Mouse (Mus musculus): ENCODE data around the gene Gm765. TPM values are rescaled to one million over a fixed set of nuclear protein-coding genes. Genes with fewer than 3 reads are reported as not detected.

Gm765 gene
- 0.04 TPM in 1 of 2 replicates, not detected in the other for polyA plus RNA-seq (2015; fragmentation: Nextera tagmentation; extraction: Ambion mirVana)

DNA sequence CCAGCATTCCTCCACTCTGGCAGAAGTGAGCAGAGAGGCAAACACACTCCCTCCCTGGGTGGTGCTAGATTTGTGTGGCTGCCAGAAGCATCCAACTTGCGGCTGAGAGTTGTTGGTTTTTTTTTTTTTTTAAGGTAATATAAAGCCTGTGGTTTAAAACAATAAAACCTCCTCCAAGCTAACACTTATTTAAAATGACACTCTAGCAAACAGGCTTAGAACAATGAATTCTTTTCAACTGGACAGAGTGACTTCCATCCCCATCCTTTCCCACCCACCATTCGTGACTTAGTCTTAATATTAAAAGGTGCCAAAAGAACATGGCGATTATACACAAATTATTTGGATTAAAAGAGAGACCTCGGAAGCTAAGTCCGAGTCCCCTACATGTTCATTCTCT is at the start of gene Gm765:
Gene Gm765, minus strand, starts transcription at position 101 of the 400 bp plus-strand sequence.

